Mouse (Mus musculus) limb, embryonic 12.5 days (tissue): Measurements from ENCODE around the gene Auts2. TPM values are rescaled to one million over a fixed set of nuclear protein-coding genes. Genes with fewer than 3 reads are reported as not detected.

ENCODE experiments used
- ATAC-seq: fragments of 200-750 bp; cut with Nextera tagmentation; 2 replicates; pipeline ENCODE4 v1.8.0; 2017; ENCODE audit warnings: low read depth, moderate TSS enrichment; ENCODE audit not compliant: insufficient number of reproducible peaks, insufficient read depth, low FRiP score, low TSS enrichment
- H3K27ac ChIP-seq: fragments of 300-500 bp; sonication (generic); 2 replicates; pipeline ENCODE4 v1.5.1; 2016; ENCODE audit warnings: mild to moderate bottlenecking, moderate library complexity
- H3K27me3 ChIP-seq: fragments of 300-500 bp; sonication (generic); 2 replicates; pipeline ENCODE4 v1.6.1; 2016; ENCODE audit warnings: mild to moderate bottlenecking, moderate library complexity
- H3K36me3 ChIP-seq: fragments of 300-500 bp; sonication (generic); 2 replicates; pipeline ENCODE4 v1.6.1; 2016; ENCODE audit warnings: mild to moderate bottlenecking, moderate library complexity
- H3K4me1 ChIP-seq: fragments of 300-500 bp; sonication (generic); replicated peaks from 2 replicates; pipeline ENCODE4 v1.6.1; 2016
- H3K4me2 ChIP-seq: fragments of 300-500 bp; sonication (generic); 2 replicates; pipeline ENCODE4 v1.6.1; 2016; ENCODE audit warnings: mild to moderate bottlenecking, moderate library complexity
- H3K4me3 ChIP-seq: fragments of 300-500 bp; sonication (generic); replicated peaks from 2 replicates; pipeline ENCODE4 v1.5.1; 2016; ENCODE audit warnings: mild to moderate bottlenecking
- H3K9ac ChIP-seq: fragments of 300-500 bp; sonication (generic); replicated peaks from 2 replicates; pipeline ENCODE4 v1.6.1; 2016; ENCODE audit warnings: mild to moderate bottlenecking, moderate library complexity
- H3K9me3 ChIP-seq: fragments of 300-500 bp; sonication (generic); 2 replicates; pipeline ENCODE4 v1.6.1; 2016; ENCODE audit warnings: mild to moderate bottlenecking, moderate library complexity
- WGBS: fragments of 180-500 bp; shearing (Covaris S2); methylation state at CpG from one replicate; pipeline ENCODE4 v1.1.7; 2016; 5-methylcytosine and 5-hydroxymethylcytosine counted together
- polyA plus RNA-seq: library from polyadenylated mRNA; unstranded; fragments of >200 nt; fragmentation: Nextera tagmentation; extraction: Ambion mirVana; gene quantifications from 2 replicates; pipeline ENCODE4 v1.2.1, GENCODE M21; 2016

Auts2 gene
- polyA plus RNA-seq, 1 experiment from 2014 or later = 66.4 TPM

DNA sequence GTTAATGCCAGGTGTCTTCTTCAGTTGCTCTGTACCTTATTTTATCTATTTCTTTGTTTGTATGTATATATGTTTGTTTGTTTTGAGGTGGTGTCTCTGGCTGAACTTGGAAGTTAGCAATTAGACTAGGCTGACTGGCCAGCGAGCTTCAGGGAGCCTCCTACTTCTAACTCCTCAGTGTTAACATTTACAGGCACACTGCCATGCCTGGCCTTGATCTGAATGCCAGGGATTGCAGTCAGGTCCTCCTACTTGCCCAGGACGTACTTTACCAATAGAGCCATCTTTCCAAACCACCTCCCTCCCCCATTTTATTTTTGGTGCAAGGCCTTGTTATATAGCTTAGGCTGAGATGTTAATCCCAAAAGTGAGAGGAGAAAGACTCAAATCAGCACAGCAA, 1122.7 kb downstream of the Auts2 start:
- no peaks in the 10 kb centered on the region for H3K36me3 ChIP-seq
- H3K9ac ChIP-seq = no peak overlapping the region
- peaks cover 2% of the 10 kb centered on the region; the same call in 1 of the 2 replicates for H3K27me3 ChIP-seq
- whole genome bisulfite sequencing = 77% methylated on average over 2 of the region's 2 CpGs
- H3K4me1 ChIP-seq = no peaks in the 10 kb centered on the region
- no peak overlapping the region for H3K4me3 ChIP-seq
- H3K4me2 ChIP-seq = no peak overlapping the region
- no peak for ATAC-seq
- no peak overlapping the region for H3K27ac ChIP-seq
- no peaks in the 10 kb centered on the region for H3K9me3 ChIP-seq

DNA sequence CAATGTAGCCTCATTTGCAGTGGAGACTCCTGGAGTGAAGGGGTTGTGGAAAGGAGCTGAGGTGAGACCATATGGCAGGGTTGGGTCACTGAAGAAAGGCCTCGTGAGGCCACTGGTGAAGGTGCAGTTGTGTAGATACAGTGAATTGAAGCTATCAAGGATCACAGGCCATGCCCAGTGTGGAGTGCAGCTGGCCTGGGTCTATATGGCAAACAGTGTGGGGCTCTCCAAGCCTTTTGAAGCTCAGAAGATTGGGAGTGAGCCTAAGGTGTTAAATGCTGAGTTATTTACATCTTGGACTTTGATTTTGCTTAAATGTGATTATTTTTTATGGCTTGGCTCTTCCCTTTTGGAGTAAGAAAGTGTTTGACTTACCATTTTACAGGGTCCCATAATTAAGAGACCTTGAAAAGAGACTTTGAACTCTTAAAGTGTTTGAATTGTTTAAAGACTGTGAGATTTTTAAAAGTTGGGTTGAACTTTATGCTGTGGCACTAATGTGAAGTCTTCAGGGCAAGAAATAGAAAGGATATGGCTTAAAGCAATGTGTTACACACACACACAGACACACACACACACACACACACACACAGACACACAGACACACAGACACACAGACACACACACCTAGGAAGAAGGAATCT, 1127.1 kb downstream of the Auts2 start:
- Histone ChIP-seq H3K4me3 (no peak overlapping the region), H3K4me2 (no peak overlapping the region), H3K27me3 (peaks cover under 1% of the 10 kb centered on the region; the same call in 1 of the 2 replicates), H3K4me1 (no peaks in the 10 kb centered on the region), H3K27ac (no peak overlapping the region), H3K9me3 (no peaks in the 10 kb centered on the region), H3K9ac (no peak overlapping the region), H3K36me3 (no peaks in the 10 kb centered on the region)
- ATAC-seq = no peak
- 63% methylated on average over 1 of the region's 1 CpGs for WGBS

DNA sequence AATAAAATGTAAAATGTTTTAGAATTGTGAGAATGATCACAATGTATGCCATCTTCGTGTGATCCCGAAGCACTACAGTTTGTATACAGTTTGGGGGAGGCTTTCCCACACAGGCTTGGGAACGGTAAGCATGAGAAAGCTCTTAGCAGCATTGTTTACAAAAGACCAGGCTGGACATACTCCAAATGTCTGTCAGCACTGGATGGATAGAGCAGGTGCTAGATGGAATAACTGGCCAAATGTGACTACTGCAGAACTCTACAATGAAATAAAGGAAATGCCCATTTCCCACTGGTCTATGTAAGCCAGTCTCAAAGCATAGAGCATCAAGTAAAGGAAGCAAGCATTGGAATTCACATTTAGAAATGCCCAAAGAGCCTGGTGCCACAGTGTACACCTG, 1144.9 kb downstream of the Auts2 start:
- no peaks in the 10 kb centered on the region for H3K4me1 ChIP-seq
- 78% methylated on average over 3 of the region's 3 CpGs for WGBS
- no peak overlapping the region for H3K4me2 ChIP-seq

DNA sequence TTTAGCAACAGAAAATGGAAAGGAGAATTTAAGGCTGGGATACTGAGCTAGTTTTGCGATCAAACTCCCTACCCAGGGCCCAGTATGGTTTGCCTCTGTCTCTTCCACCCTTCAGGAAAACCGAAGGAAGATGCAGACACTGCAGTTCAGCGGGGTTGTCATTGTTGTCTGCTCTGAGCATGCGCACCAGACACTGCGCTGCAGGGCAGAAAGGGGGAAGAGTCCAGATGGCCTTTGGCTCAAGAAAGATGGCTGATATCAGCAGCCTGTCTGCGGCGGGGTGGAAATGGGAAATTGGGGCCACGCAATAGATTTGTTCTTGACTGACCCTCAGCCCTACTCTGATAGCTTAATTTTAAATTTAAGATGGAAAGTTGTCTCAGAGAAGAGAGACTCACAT, 1147.4 kb downstream of the Auts2 start:
- WGBS = 85% methylated on average over 8 of the region's 8 CpGs
- Histone ChIP-seq H3K9me3 (no peaks in the 10 kb centered on the region), H3K27ac (no peak overlapping the region), H3K27me3 (no peaks in the 10 kb centered on the region), H3K9ac (no peak overlapping the region), H3K4me2 (no peak overlapping the region), H3K4me3 (no peak overlapping the region), H3K36me3 (no peaks in the 10 kb centered on the region), H3K4me1 (no peaks in the 10 kb centered on the region)
- no peak for ATAC-seq

More for the DNA sequence above, 1144.9 kb downstream of the Auts2 start:
- H3K27me3 ChIP-seq = no peaks in the 10 kb centered on the region
- H3K9ac ChIP-seq = no peak overlapping the region
- H3K4me3 ChIP-seq = no peak overlapping the region
- no peaks in the 10 kb centered on the region for H3K36me3 ChIP-seq
- H3K9me3 ChIP-seq = no peaks in the 10 kb centered on the region
- ATAC-seq = no peak
- no peak overlapping the region for H3K27ac ChIP-seq
